Mouse (Mus musculus): ENCODE measurements around the gene 9930104L06Rik. TPM values are rescaled to one million over a fixed set of nuclear protein-coding genes. Genes with fewer than 3 reads are reported as not detected.

The 9930104L06Rik gene
- total and polyA plus RNA-seq, 2 experiments from 2014 or later: 8.9 to 21.7 TPM

- no peaks in the 10 kb centered on the region; the same call in 1 of the 2 replicates for H3K27me3 ChIP-seq (ENCODE audit: insufficient read depth, low read length)
- WGBS: 2% methylated on average over 70 of the region's 83 CpGs
- H3K4me2 ChIP-seq (ENCODE audit: low read depth, low read length, poor library complexity, severe bottlenecking): peak overlapping the region; percentile 72
- DNase-seq (ENCODE audit: low spot score) (peak; percentile 78), ATAC-seq (ENCODE audit: low FRiP score) (peak; percentile 76)
- 0 out of 2 replicates have a peak, but pooled peaks cover 3% of the 10 kb centered on the region for H3K4me1 ChIP-seq (ENCODE audit: insufficient read depth, low read length)
- peak; percentile 53 for TF ChIP-seq CTCF (IDR thresholded peaks at IDR 0.05)
- peak overlapping the region; percentile 66 for H3K9ac ChIP-seq (replicated peaks; ENCODE audit: low read length, poor library complexity, severe bottlenecking)
- no peaks in the 10 kb centered on the region for H3K36me3 ChIP-seq (ENCODE audit: insufficient read depth, low read length)
- peak overlapping the region; percentile 38; the same call in 1 of the 2 replicates for H3K27ac ChIP-seq (ENCODE audit: low read depth, low read length)
- H3K4me3 ChIP-seq (ENCODE audit: low read depth, low read length): peak overlapping the region; percentile 49
- no peaks in the 10 kb centered on the region for H3K9me3 ChIP-seq (ENCODE audit: low read length)
Measured at GRCm38 (mm10) chr4:124894508-124895428, 42.1 kb upstream of the 9930104L06Rik start.

DNA sequence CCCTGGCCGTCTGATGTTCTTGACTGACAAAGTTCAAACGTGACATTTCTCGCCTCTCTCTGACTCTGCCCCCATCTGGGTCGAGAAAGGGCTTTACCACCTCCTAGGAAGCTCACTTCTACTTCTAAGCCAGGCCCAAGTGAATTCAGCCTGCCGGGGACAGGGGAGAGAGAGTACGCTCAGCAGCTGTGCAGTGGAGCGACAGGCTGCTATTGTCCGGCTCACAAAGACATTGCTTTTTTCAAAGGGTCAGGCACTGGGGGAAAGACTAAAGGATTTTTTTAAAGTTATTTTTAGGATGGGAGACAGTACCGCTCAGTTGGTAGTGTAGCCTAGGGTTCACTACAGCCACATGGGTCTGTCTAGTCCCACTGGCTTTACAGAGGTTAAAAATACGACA, 38.4 kb upstream of the 9930104L06Rik start:
- Histone ChIP-seq H3K4me3 (ENCODE audit: low read depth, low read length) (no peak overlapping the region), H3K27ac (ENCODE audit: low read depth, low read length) (no peak overlapping the region), H3K36me3 (ENCODE audit: insufficient read depth, low read length) (no peaks in the 10 kb centered on the region), H3K4me1 (ENCODE audit: insufficient read depth, low read length) (0 out of 2 replicates have a peak, but pooled peaks cover 3% of the 10 kb centered on the region), H3K27me3 (ENCODE audit: insufficient read depth, low read length) (no peaks in the 10 kb centered on the region; the same call in 1 of the 2 replicates), H3K9me3 (ENCODE audit: low read length) (no peaks in the 10 kb centered on the region), H3K9ac (replicated peaks; ENCODE audit: low read length, poor library complexity, severe bottlenecking) (no peak overlapping the region), H3K4me2 (ENCODE audit: low read depth, low read length, poor library complexity, severe bottlenecking) (no peak overlapping the region)
- TF ChIP-seq CTCF (IDR thresholded peaks at IDR 0.05): no peak
- ATAC-seq (ENCODE audit: low FRiP score) (no peak), DNase-seq (ENCODE audit: low spot score) (no peak)
- 35% methylated on average over 10 of the region's 10 CpGs for WGBS

- no peaks in the 10 kb centered on the region; the same call in 1 of the 2 replicates for H3K27me3 ChIP-seq (ENCODE audit: insufficient read depth, low read length)
- no peak overlapping the region for H3K4me2 ChIP-seq (ENCODE audit: low read depth, low read length, poor library complexity, severe bottlenecking)
- DNase-seq (ENCODE audit: low spot score) (no peak), ATAC-seq (ENCODE audit: low FRiP score) (no peak)
- whole genome bisulfite sequencing: 59% methylated on average over 5 of the region's 5 CpGs
- H3K27ac ChIP-seq (ENCODE audit: low read depth, low read length): no peak overlapping the region
- H3K9me3 ChIP-seq (ENCODE audit: low read length): no peaks in the 10 kb centered on the region
- no peaks in the 10 kb centered on the region for H3K36me3 ChIP-seq (ENCODE audit: insufficient read depth, low read length)
- TF ChIP-seq CTCF (IDR thresholded peaks at IDR 0.05): no peak
- no peak overlapping the region for H3K9ac ChIP-seq (replicated peaks; ENCODE audit: low read length, poor library complexity, severe bottlenecking)
- H3K4me1 ChIP-seq (ENCODE audit: insufficient read depth, low read length): no peaks in the 10 kb centered on the region
- no peak overlapping the region for H3K4me3 ChIP-seq (ENCODE audit: low read depth, low read length)
Measured at GRCm38 (mm10) chr4:124899906-124900305, 36.9 kb upstream of the 9930104L06Rik start.

GRCm38 (mm10) chr4:124905417-124905816, 31.4 kb upstream of the 9930104L06Rik start:
- no peak overlapping the region for H3K9ac ChIP-seq (replicated peaks; ENCODE audit: low read length, poor library complexity, severe bottlenecking)
- ATAC-seq (ENCODE audit: low FRiP score) (no peak), DNase-seq (ENCODE audit: low spot score) (no peak)
- H3K27ac ChIP-seq (ENCODE audit: low read depth, low read length): peak overlapping the region; percentile 60
- no peaks in the 10 kb centered on the region for H3K36me3 ChIP-seq (ENCODE audit: insufficient read depth, low read length)
- no peaks in the 10 kb centered on the region for H3K27me3 ChIP-seq (ENCODE audit: insufficient read depth, low read length)
- WGBS: 79% methylated on average over 4 of the region's 4 CpGs
- no peaks in the 10 kb centered on the region for H3K9me3 ChIP-seq (ENCODE audit: low read length)
- H3K4me1 ChIP-seq (ENCODE audit: insufficient read depth, low read length): 0 out of 2 replicates have a peak, but pooled peaks cover 2% of the 10 kb centered on the region
- peak; percentile 35 for TF ChIP-seq CTCF (IDR thresholded peaks at IDR 0.05)
- H3K4me2 ChIP-seq (ENCODE audit: low read depth, low read length, poor library complexity, severe bottlenecking): no peak overlapping the region
- no peak overlapping the region for H3K4me3 ChIP-seq (ENCODE audit: low read depth, low read length)

DNA sequence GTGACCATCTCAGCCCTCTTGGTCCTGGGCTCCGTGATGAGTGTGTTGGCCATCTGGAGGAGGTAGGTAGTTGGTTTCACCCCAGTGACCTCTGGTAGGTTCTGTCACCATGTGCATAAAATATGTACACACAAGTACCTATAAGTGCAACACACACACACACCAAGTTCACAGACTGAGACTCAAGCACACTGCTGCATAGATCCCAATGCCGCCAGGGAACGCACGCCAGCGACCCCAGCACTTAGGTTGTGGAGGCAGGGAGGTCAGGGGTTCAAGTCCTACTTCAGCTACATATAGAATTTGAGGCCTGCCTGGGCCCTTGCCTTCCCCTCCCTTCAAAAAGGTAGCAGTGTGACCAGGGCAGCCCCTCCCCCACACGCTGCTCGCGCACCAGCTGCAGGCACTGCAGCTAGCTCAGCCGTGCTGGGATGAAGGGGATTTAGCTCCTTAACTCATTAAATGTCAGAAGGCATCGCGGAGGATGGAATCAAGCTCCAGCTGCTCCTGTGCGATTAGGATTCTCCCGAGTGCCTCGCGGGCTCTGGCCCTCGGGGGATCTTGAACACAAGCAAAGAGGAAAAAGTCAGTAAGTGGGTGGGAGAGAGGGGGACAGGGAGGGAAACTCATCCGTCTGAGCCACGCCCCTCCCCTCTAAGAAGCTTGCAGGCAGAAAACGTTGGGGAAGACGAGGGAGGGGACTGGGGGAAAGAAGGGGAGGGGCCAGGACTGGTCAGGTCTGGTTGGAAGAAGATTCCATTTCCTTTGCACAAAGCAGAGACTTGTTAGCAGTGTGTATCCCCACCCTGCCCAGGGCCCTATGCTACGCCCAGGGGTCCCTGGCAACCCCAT, 30.7 kb upstream of the 9930104L06Rik start:
- no peak for TF ChIP-seq CTCF (IDR thresholded peaks at IDR 0.05)
- Histone ChIP-seq H3K4me2 (ENCODE audit: low read depth, low read length, poor library complexity, severe bottlenecking) (peak overlapping the region; percentile 8; the same call in 1 of the 2 replicates), H3K4me1 (ENCODE audit: insufficient read depth, low read length) (0 out of 2 replicates have a peak, but pooled peaks cover 2% of the 10 kb centered on the region), H3K9ac (replicated peaks; ENCODE audit: low read length, poor library complexity, severe bottlenecking) (no peak overlapping the region), H3K27me3 (ENCODE audit: insufficient read depth, low read length) (no peaks in the 10 kb centered on the region), H3K9me3 (ENCODE audit: low read length) (no peaks in the 10 kb centered on the region), H3K36me3 (ENCODE audit: insufficient read depth, low read length) (no peaks in the 10 kb centered on the region), H3K27ac (ENCODE audit: low read depth, low read length) (peak overlapping the region; percentile 60), H3K4me3 (ENCODE audit: low read depth, low read length) (no peak overlapping the region)
- DNase-seq (ENCODE audit: low spot score) (peak; percentile 79), ATAC-seq (ENCODE audit: low FRiP score) (peak; percentile 88)
- 5% methylated on average over 21 of the region's 21 CpGs for WGBS
